Mouse (Mus musculus) lung, postnatal 25 days (tissue): ENCODE data around the gene Olfr1218.
"Not testable (repeated sequence)": the region's sequence is repeated elsewhere in the genome, so short reads cannot be mapped to it uniquely, and the experiment has no call there.

ENCODE experiments used
- DNase-seq: peaks from one replicate; pipeline ENCODE4 v3.0.0; 2022; ENCODE audit warnings: low spot score

Gene Olfr1218

DNA sequence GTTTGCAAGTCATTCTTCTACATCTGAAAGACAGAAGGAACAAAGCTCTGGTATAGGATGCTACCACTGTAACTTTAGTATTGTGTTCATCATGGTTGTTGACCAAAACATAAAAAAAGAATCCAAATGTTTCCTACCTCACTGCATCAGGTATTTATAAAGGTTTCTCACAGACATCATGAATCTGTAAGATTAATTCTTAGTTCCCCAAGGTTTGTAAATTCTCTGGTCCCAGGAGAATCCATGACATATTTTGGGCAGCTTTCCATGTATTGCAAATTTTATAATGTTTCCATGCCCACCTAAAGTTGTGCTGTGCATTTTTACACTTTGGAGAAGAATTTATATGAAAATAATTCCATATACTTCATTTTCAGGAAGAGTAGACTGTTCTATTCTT is at the start of gene Olfr1218:
Gene Olfr1218, minus strand, starts transcription at position 101 of the 400 bp plus-strand sequence.
- no peak for DNase-seq

DNA sequence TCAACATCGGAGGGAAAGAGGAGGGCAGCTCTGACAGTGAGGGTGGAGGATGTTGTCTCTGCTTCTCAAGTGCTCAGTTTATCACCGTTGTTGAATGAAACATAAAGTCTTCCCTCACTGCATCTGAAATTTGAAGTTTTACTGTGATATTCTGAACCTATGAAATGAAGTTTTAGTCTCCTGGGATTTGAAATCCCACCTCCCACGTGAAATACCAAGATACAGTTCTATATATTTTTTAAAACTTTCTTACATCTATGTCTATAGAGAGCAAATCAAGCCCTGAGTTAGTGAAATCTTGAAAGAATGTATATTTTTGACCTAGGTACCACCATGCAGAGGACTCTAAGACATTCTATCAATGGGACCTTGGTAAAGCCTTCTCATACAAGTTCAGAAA is 45.7 kb upstream of the Olfr1218 start, which contains the start of gene Olfr1220:
Gene Olfr1220, minus strand, starts transcription at position 101 of the 400 bp plus-strand sequence.
- DNase-seq = no peak

DNA sequence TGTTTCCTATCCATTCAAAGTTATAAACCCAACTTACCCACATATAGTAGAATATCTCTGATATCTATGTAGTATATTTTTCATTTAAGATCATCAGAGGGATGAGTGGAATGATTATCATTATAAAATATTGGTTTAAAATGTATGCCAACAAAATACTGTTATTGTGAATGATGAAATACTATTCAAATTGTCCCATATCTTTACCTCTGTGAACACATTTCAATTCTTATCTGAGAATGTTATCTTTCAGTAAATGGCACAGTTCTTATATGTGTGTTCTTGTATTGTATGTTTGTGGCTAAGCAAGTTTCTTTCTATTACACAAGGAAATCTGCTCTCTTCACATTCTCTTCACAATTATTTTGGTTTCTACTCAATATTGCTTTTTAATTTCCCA is 44.7 kb upstream of the Olfr1218 start:
- DNase-seq = no peak

DNA sequence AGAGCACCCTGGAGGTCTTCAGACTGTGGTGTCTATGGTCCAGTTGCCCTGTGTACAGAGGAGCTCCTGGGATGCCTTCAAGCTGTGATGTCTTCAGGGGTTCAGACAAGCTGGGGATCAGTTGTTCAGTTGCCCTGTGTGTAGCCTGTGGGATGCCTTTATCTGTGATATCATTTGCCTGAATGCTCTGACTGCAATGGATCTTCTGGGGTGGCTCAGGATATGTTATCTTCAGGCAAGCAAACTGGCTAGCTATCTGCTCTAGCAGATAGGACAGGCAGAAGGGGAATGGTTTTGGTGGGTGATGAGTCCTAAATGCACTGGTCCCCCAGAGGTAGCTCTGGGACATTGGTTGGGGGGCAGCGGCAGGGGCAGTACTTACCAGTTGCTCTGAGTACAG is 32.9 kb upstream of the Olfr1218 start:
- DNase-seq = no peak

DNA sequence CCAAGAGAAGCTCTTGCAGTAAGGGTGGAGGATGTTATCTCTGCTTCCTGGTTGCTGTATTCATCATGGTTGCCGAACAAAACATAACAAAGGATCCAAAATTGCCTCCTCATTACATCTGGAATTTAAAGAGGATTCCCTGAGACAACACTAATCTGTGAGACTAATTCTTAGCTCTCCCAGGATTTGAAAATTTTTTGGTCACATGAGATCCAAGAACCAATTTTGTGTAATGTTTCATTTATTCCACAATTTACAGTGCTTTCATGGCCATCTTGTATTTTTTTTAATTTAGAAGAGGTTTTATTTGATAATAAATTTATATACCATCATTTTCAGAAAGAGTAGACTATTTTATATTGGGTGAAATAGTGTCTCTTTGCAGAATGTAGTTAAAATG is 22.4 kb upstream of the Olfr1218 start, which contains the start of gene Olfr1219:
Gene Olfr1219, minus strand, starts transcription at position 101 of the 400 bp plus-strand sequence.
- DNase-seq = no peak

GRCm38 (mm10) chr2:89081487-89081886 is 20.5 kb upstream of the Olfr1218 start:
- DNase-seq = no peak

- DNase-seq = no peak
Observed at GRCm38 (mm10) chr2:89031965-89032364, 29.0 kb downstream of the Olfr1218 start, which contains the start of gene Olfr1217. TSS of gene Olfr1217 (minus strand) at chr2:89032065.

DNA sequence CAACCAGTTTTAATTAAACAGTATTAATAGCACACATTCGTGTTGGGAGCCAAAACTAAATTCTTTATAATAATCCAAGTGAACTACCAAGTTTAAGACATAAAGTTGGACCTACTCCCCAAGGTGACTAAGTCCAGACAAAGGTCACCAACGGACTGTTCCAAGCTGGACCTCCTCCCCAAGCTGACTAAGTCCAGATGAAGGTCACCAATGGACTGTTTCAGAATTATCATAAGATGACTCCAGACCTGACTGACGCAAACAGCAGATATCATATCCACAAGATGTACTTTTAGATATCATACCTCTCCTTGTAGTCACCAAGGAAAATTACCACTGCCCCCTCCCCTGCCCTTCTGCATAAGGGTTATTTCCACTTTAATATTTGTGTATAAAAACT is 39.6 kb downstream of the Olfr1218 start:
- DNase-seq = not testable (repeated sequence)

- DNase-seq = no peak
Observed at GRCm38 (mm10) chr2:89018240-89018639, 42.7 kb downstream of the Olfr1218 start, which contains the start of gene Olfr1216. TSS of gene Olfr1216 (minus strand) at chr2:89018340.

GRCm38 (mm10) chr2:89006873-89007272 is 54.1 kb downstream of the Olfr1218 start, which contains the start of gene Olfr1215:
TSS of gene Olfr1215 (minus strand) at chr2:89006973.
- DNase-seq = no peak
